In the genomic region with DNA sequence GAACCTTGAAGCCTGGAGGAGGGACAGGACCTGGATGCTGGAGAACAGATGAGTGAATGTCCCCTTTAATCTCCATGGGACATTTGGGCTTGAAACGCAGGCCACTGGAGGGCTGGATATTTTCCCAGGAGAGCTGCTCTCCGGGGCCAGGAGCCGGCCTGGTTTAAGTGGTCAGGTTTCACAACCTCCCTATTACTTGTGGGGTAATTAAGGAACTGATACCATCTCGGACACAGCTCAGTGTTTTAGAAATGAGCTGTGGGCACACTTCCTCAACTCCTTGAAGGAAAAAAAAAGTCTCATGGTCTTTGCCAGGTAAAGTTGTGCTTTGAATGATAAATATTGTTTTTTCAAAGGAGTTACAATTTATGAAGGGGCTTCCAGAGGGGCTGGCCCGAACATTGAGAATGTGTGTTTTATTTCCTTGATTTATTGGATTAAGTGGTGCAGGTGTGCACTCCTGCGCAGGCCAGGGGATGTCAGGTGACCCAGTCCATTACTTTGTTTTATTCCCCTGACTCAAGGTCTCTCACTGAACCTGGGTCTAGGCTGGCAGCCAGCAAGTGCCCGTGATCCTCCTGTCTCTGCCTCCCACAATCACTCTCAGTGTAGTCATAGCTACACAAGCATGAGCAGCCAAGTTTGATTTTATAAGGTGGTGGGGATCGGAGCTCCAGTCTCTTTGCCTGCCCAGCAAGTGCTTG, we compare ENCODE assay signal across 12 mouse cellular contexts. TPM values are rescaled to one million over a fixed set of nuclear protein-coding genes. Genes with fewer than 3 reads are reported as not detected.
DNase-seq lines count a peak whose midpoint lies in the region; ATAC-seq lines count a peak whose summit lies in the region.
"Had no signal": no experiment of that assay in that cellular context is flagged by ENCODE, and none has a peak within 500 bp of the region (broad histone marks: within the 10 kb centered on the region; RNA-seq: fewer than 3 reads in every experiment).

No protein-coding gene starts in this region.

- WGBS in forebrain, embryonic 10.5 days: 46% methylated on average over 8 of the region's 8 CpGs
- 48% methylated on average over 8 of the region's 8 CpGs for WGBS in forebrain, embryonic 14.5 days

- no peaks in the 10 kb centered on the region for H3K9me3 ChIP-seq in forebrain, embryonic 10.5 days
- H3K9me3 ChIP-seq in forebrain, embryonic 14.5 days (replicated peaks; ENCODE audit: control insufficient read depth, low read length): no peaks in the 10 kb centered on the region

- no peak overlapping the region for H3K9ac ChIP-seq in forebrain, embryonic 14.5 days (ENCODE audit: low read length)

- H3K4me3 ChIP-seq in forebrain, embryonic 10.5 days: peak overlapping the region; percentile 95
- H3K4me3 ChIP-seq in forebrain, embryonic 14.5 days (ENCODE audit: low read depth, low read length): no peak overlapping the region

- H3K4me1 ChIP-seq in forebrain, embryonic 10.5 days: peaks cover 92% of the 10 kb centered on the region
- H3K4me1 ChIP-seq in forebrain, embryonic 14.5 days (ENCODE audit: control insufficient read depth, insufficient read depth, low read length): peaks cover 2% of the 10 kb centered on the region; the same call in 1 of the 2 replicates

- H3K4me2 ChIP-seq in forebrain, embryonic 14.5 days (ENCODE audit: low read length): no peak overlapping the region

- no peak for ATAC-seq in forebrain, embryonic 14.5 days
- peak; percentile 37; the same call in 1 of the 2 replicates for ATAC-seq in neutrophil, adult 5-6 weeks (ENCODE audit: extremely low read depth, insufficient number of reproducible peaks, low FRiP score, poor library complexity, severe bottlenecking)
- ATAC-seq: Patski had no signal

- DNase-seq in forebrain, embryonic 10.5 days (ENCODE audit: extremely low spot score, low spot score): no peak
- DNase-seq in forebrain, embryonic 14.5 days (ENCODE audit: low spot score): no peak
- peak; percentile 27 for DNase-seq in ovary, postnatal 36 days (ENCODE audit: low spot score)
- no peak for DNase-seq in ovary, postnatal 14 days (ENCODE audit: low spot score)
- DNase-seq in kidney, postnatal 10 days: peak; percentile 44
- no peak for DNase-seq in left cerebral cortex, adult 9 months (ENCODE audit: low spot score in 2 of 2)
- no peak for DNase-seq in frontal cortex, postnatal 14 days (ENCODE audit: low spot score in 2 of 2)
- DNase-seq: gastrocnemius, postnatal 14 days; lung, postnatal 4 days had no signal

- H3K27ac ChIP-seq in forebrain, embryonic 10.5 days: peak overlapping the region; percentile 96
- H3K27ac ChIP-seq in forebrain, embryonic 14.5 days (ENCODE audit: low read depth, low read length): no peak overlapping the region

- H3K27me3 ChIP-seq in forebrain, embryonic 10.5 days (ENCODE audit: poor library complexity, severe bottlenecking): peaks cover 29% of the 10 kb centered on the region
- peaks cover 8% of the 10 kb centered on the region; the same call in 1 of the 2 replicates for H3K27me3 ChIP-seq in forebrain, embryonic 14.5 days (replicated peaks; ENCODE audit: control insufficient read depth, insufficient read depth, low read length)
- H3K27me3 ChIP-seq: Patski had no signal

- no peaks in the 10 kb centered on the region for H3K36me3 ChIP-seq in forebrain, embryonic 10.5 days (replicated peaks)
- no peaks in the 10 kb centered on the region for H3K36me3 ChIP-seq in forebrain, embryonic 14.5 days (ENCODE audit: control insufficient read depth, insufficient read depth, low read length)

RNA-seq across cellular contexts. Expression of a gene that starts 3.7 kb away (rescaled TPM):
- 7.4 and 9.6 TPM in 2 replicates for polyA plus RNA-seq in forebrain, embryonic 10.5 days (2016; fragmentation: Nextera tagmentation; extraction: Ambion mirVana)
- polyA plus RNA-seq in forebrain, embryonic 14.5 days (2014; fragmentation: Nextera tagmentation; extraction: Ambion mirVana): 1.3 and 1.9 TPM in 2 replicates
- 0.12 and 0.25 TPM in 2 replicates for total RNA-seq in neutrophil, adult 5-6 weeks (2017)

RNA-seq across cellular contexts. Expression of a gene that starts 48.2 kb away (rescaled TPM):
- 0.80 and 1.3 TPM in 2 replicates for polyA plus RNA-seq in forebrain, embryonic 10.5 days (2016; fragmentation: Nextera tagmentation; extraction: Ambion mirVana)
- not detected in 2 replicates for polyA plus RNA-seq in forebrain, embryonic 14.5 days (2014; fragmentation: Nextera tagmentation; extraction: Ambion mirVana)
- total RNA-seq in neutrophil, adult 5-6 weeks (2017): not detected in 2 replicates
- total RNA-seq: gastrocnemius, postnatal 14 days; left cerebral cortex, postnatal 36 days had no signal
- polyA plus RNA-seq: Patski had no signal

Comparison
In these comparisons a context has a peak if more than half of its experiments do, and no peak if none do; other contexts are left out.
1. DNase-seq: peak in ovary, postnatal 36 days (single experiment) and kidney, postnatal 10 days (single experiment); none in forebrain, embryonic 10.5 days (single experiment), forebrain, embryonic 14.5 days (single experiment), ovary, postnatal 14 days (single experiment), left cerebral cortex, adult 9 months (0 of 2) and frontal cortex, postnatal 14 days (0 of 2).